Mouse (Mus musculus) ES-E14 (cell line): ENCODE data around the gene Htr6. TPM values are rescaled to one million over a fixed set of nuclear protein-coding genes. Genes with fewer than 3 reads are reported as not detected.

Source experiments
- DNase-seq: peaks from one replicate; pipeline ENCODE4 v3.0.0-alpha.2; 2013; ENCODE audit warnings: low read depth, low spot score
- H3K27ac ChIP-seq: 2 replicates; pipeline ENCODE4 v1.5.1; 2012; ENCODE audit warnings: low read depth, mild to moderate bottlenecking, low read length, moderate library complexity, mixed read lengths; ENCODE audit not compliant: poor library complexity, insufficient read depth, severe bottlenecking
- H3K36me3 ChIP-seq: 2 replicates; pipeline ENCODE4 v1.6.1; 2012; ENCODE audit warnings: mild to moderate bottlenecking, low read length, moderate library complexity, mixed read lengths; ENCODE audit not compliant: control insufficient read depth, poor library complexity, insufficient read depth, severe bottlenecking
- H3K4me1 ChIP-seq, 2 experiments: fragments of 150-350 bp in 1 of 2; sonication (generic) in 1 of 2; 2 replicates each; pipeline ENCODE4 v1.6.1; 2012; ENCODE audit warnings: low read length in 2 of 2, mild to moderate bottlenecking in 1 of 2, mixed read lengths in 1 of 2; ENCODE audit not compliant: control insufficient read depth in 2 of 2, insufficient read depth in 2 of 2, poor library complexity in 1 of 2
- H3K4me3 ChIP-seq, 2 experiments: fragments of 150-350 bp in 1 of 2; sonication (generic) in 1 of 2; 2 replicates each; pipeline ENCODE4 v1.5.1; 2012; ENCODE audit warnings: low read length in 2 of 2, low read depth in 1 of 2, mild to moderate bottlenecking in 1 of 2, mixed read lengths in 1 of 2; ENCODE audit not compliant: insufficient read depth in 1 of 2, poor library complexity in 1 of 2, severe bottlenecking in 1 of 2
- H3K9ac ChIP-seq: 2 replicates; pipeline ENCODE4 v1.6.1; 2012; ENCODE audit warnings: low read depth, mild to moderate bottlenecking, low read length, mixed read lengths; ENCODE audit not compliant: poor library complexity, insufficient read depth, severe bottlenecking
- H3K9me3 ChIP-seq: fragments of 150-350 bp; sonication (generic); 2 replicates; pipeline ENCODE4 v1.6.1; 2012; ENCODE audit warnings: low read depth, mild to moderate bottlenecking, low read length; ENCODE audit not compliant: control insufficient read depth, insufficient read depth
- CHD2 ChIP-seq: IDR thresholded peaks from 2 replicates; pipeline ENCODE4 v1.6.1; 2014; ENCODE audit warnings: mild to moderate bottlenecking, low read depth, low read length, inconsistent platforms
- HCFC1 ChIP-seq: IDR thresholded peaks from 2 replicates; pipeline ENCODE4 v1.6.1; 2012; ENCODE audit warnings: low read length, inconsistent platforms, borderline replicate concordance; ENCODE audit not compliant: insufficient read depth
- MAFK ChIP-seq: IDR thresholded peaks from 2 replicates; pipeline ENCODE4 v1.6.1; 2014; ENCODE audit warnings: mild to moderate bottlenecking, low read depth, low read length, inconsistent platforms; ENCODE audit not compliant: insufficient read depth
- ZC3H11A ChIP-seq: IDR thresholded peaks from 2 replicates; pipeline ENCODE4 v1.6.1; 2012; ENCODE audit warnings: low read depth, mild to moderate bottlenecking, inconsistent platforms, low read length, borderline replicate concordance
- ZNF384 ChIP-seq: IDR thresholded peaks from 2 replicates; pipeline ENCODE4 v1.6.1; 2012; ENCODE audit warnings: low read depth, low read length, inconsistent platforms
- in situ Hi-C, 2 experiments: fragments of 600-800 bp; cut with MboI; formaldehyde crosslinking; loops; one replicate each; pipeline ENCODE4 v1.15.1; 2025; ENCODE audit warnings: low sequenced_read_pairs in 2 of 2, inconsistent platforms in 1 of 2; ENCODE audit not compliant: unreplicated experiment in 2 of 2
- total RNA-seq: library from RNA; depleted of rRNA; stranded (reverse); fragments of 300-350 nt; gene quantifications from 2 replicates; pipeline ENCODE4 v1.2.3, GENCODE M21; 2012

The Htr6 gene
- total RNA-seq, 1 experiment: 0.13 TPM

DNA sequence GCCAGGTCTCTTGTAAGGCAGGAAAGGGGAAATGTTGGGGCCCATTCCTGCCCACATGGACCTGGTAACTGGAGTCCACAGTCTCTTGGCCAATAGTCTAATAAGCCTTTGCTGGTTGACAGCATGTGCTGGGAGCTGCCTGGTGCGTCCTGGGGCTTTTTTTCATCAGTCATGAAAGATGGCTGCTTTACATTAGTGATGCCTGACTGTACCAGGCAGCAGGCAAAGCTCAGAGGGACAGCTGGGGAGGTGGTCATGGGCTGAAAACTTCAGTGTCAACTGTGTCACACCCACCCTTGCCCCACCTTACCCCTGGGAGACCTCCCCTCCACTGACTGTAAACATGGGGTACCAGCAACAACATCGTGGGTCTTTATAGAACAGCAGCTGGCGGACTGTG is 19.6 kb downstream of the Htr6 start:
- Histone ChIP-seq H3K4me1 (no peaks in the 10 kb centered on the region), H3K27ac (no peak overlapping the region), H3K36me3 (no peaks in the 10 kb centered on the region), H3K4me3 (no peak overlapping the region), H3K9me3 (no peaks in the 10 kb centered on the region), H3K9ac (no peak overlapping the region)
- TF ChIP-seq HCFC1: no peak
- no peak for TF ChIP-seq MAFK
- no peak for TF ChIP-seq CHD2
- no peak for TF ChIP-seq ZNF384
- no peak for TF ChIP-seq ZC3H11A
- in situ Hi-C loops: no loop called here
- DNase-seq: no peak

DNA sequence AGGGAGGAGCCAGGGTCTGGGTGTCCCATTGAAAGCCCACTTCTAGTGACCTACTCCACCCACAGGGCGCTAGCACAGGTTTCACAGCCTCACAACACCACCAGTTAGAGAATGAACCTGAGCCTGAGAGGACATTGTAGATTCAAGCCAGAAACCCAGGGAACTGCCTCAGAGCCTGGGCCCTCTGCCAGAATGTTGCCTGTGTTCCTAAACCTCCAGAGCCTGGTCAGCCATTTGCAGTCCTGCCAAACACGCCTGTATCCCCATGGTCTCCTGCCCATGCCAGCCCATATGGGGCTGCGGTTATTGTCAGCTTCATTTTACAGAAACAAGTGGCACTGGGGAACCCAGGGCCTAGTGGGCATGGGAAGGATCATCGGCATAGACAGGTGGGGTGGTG is 20.0 kb downstream of the Htr6 start:
- Histone ChIP-seq H3K36me3 (no peaks in the 10 kb centered on the region), H3K4me3 (no peak overlapping the region), H3K9me3 (no peaks in the 10 kb centered on the region), H3K27ac (no peak overlapping the region), H3K4me1 (no peaks in the 10 kb centered on the region), H3K9ac (no peak overlapping the region)
- TF ChIP-seq HCFC1 (no peak), CHD2 (no peak), ZNF384 (no peak), ZC3H11A (no peak), MAFK (no peak)
- in situ Hi-C loops: no loop called here
- no peak for DNase-seq

DNA sequence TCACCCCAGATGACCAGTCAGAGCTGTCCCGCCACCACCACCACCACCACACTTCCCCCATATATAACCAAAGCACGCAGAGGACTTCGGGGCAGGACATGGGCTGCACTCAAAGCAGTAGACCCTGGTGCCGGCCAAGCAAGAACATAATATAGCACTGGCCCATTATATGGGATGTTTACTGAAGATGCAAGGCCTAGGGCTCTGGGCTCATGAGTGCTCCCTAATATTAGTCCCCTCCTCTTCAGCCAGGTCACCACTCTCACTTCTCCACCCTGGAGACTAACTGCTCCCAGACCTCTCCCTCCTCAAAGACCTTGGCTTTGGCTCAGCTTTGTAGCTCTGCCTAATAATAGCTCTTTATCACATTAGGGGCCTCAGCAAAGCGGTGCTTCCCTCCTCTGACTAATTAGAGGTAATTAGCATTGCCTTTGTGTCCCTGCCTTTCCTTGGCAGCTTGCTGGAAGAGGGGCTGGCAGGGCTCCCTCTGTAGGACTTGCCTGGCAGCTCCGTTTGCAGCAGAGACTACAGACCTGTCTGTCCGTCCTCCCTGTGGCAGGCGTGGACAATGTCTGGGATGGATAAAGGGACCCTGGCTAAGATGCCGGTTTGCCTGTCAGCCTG is 21.0 kb downstream of the Htr6 start:
- H3K27ac ChIP-seq: no peak overlapping the region

DNA sequence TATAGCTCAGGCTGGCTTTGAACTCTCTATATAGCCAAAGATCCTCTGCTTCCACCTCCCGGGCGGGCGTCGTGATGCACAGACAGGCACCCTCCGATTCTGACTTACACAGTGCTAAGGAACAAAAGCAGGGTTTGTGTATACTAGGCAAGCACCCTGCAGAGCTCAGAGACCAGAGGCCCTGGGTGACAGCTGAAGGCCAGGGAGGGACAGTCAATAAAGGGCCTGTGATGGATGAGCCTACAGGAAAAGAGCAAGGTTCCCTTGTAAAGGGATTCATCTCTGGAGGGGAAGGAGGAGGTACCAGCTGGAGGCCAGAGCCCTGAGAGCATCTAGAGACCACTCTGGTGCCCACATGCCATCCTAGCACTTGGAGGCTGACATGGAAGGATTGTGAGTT is 22.0 kb downstream of the Htr6 start:
- no peaks in the 10 kb centered on the region for H3K4me1 ChIP-seq

More for the DNA sequence above, 21.0 kb downstream of the Htr6 start:
- in situ Hi-C loops: no loop called here
- DNase-seq: no peak
- Histone ChIP-seq H3K9me3 (no peaks in the 10 kb centered on the region), H3K4me1 (no peaks in the 10 kb centered on the region), H3K4me3 (no peak overlapping the region), H3K9ac (no peak overlapping the region), H3K36me3 (no peaks in the 10 kb centered on the region)
- TF ChIP-seq HCFC1: no peak
- no peak for TF ChIP-seq ZC3H11A
- TF ChIP-seq MAFK: no peak
- TF ChIP-seq CHD2: no peak
- TF ChIP-seq ZNF384: no peak

DNA sequence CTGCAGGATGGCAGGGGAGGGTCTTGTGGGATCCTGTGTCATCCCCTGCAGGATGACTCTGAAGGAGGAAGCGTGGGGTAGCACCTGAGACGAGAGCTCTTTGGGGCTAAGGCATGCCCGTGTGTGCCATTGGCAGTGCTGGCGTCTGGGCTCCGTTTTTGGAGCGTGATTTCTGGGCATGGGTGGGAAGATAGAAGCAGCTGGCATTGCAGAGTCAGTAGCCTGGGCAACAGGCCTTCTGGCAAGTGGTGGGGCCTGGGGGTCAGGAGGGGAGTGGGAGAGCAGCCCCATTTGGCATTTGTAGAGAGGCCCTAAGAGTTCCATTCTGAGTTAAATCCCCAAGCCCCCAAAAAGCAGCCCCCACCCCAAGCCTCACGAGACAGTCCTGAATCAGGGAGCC is 22.6 kb downstream of the Htr6 start:
- Histone ChIP-seq H3K36me3 (no peaks in the 10 kb centered on the region), H3K4me1 (no peaks in the 10 kb centered on the region), H3K27ac (no peak overlapping the region), H3K4me3 (no peak overlapping the region), H3K9me3 (no peaks in the 10 kb centered on the region), H3K9ac (no peak overlapping the region)
- TF ChIP-seq MAFK: no peak
- no peak for TF ChIP-seq HCFC1
- in situ Hi-C loops: no loop called here
- DNase-seq: no peak

More for the DNA sequence above, 22.0 kb downstream of the Htr6 start:
- no peak overlapping the region for H3K4me3 ChIP-seq
- H3K9ac ChIP-seq: no peak overlapping the region
- no peak overlapping the region for H3K27ac ChIP-seq
- TF ChIP-seq MAFK (no peak), CHD2 (no peak), ZNF384 (no peak), ZC3H11A (no peak)
- no peak for DNase-seq
- H3K9me3 ChIP-seq: no peaks in the 10 kb centered on the region
- H3K36me3 ChIP-seq: no peaks in the 10 kb centered on the region
- in situ Hi-C loops: no loop called here
